Mouse (Mus musculus) bone marrow, adult 2 months (tissue): ENCODE measurements around the gene Tango6.

Experiments
- CTCF ChIP-seq: fragments of 200-500 bp; IDR thresholded peaks from 2 replicates; pipeline ENCODE4 v1.5.1; 2011; ENCODE audit warnings: low read length, control low read depth; ENCODE audit not compliant: control insufficient read depth, insufficient read depth
- POLR2A ChIP-seq: fragments of 200-500 bp; IDR thresholded peaks from 2 replicates; pipeline ENCODE4 v1.6.1; 2011; ENCODE audit warnings: low read depth, mild to moderate bottlenecking, control low read depth, low read length, borderline replicate concordance; ENCODE audit not compliant: control insufficient read depth

GRCm38 (mm10) chr8:106839209-106840001, 156.5 kb downstream of the Tango6 start:
- no peak for TF ChIP-seq POLR2A
- no peak for TF ChIP-seq CTCF
